Comparison of ENCODE assay signal across 8 mouse cellular contexts in genomic region chr2:143915600-143916135, GRCm38 (mm10). TPM values are rescaled to one million over a fixed set of nuclear protein-coding genes. Genes with fewer than 3 reads are reported as not detected.
DNase-seq lines count a peak whose midpoint lies in the region; ATAC-seq lines count a peak whose summit lies in the region.

No protein-coding gene starts in this region.

- 0 out of 2 replicates have a peak, but pooled peaks cover 4% of the 10 kb centered on the region for H3K4me1 ChIP-seq in intestine, embryonic 15.5 days (replicated peaks)
- H3K4me1 ChIP-seq in lung, embryonic 16.5 days (replicated peaks; ENCODE audit: control insufficient read depth, insufficient read depth, low read length): peaks cover 17% of the 10 kb centered on the region

- peak overlapping the region; percentile 73 for H3K9ac ChIP-seq in intestine, embryonic 15.5 days
- H3K9ac ChIP-seq in lung, embryonic 16.5 days (ENCODE audit: low read length): peak overlapping the region; percentile 97

- under 1% methylated on average over 32 of the region's 32 CpGs for WGBS in intestine, embryonic 15.5 days
- WGBS in lung, embryonic 16.5 days: 0% methylated on average over 32 of the region's 32 CpGs

- no peaks in the 10 kb centered on the region for H3K36me3 ChIP-seq in intestine, embryonic 15.5 days
- no peaks in the 10 kb centered on the region for H3K36me3 ChIP-seq in lung, embryonic 16.5 days (ENCODE audit: control insufficient read depth, insufficient read depth, low read length)

- no peaks in the 10 kb centered on the region for H3K27me3 ChIP-seq in intestine, embryonic 15.5 days (replicated peaks)
- H3K27me3 ChIP-seq in lung, embryonic 16.5 days (ENCODE audit: control insufficient read depth, insufficient read depth, low read depth, low read length): no peaks in the 10 kb centered on the region

- H3K4me3 ChIP-seq in intestine, embryonic 15.5 days (replicated peaks): peak overlapping the region; percentile 66
- H3K4me3 ChIP-seq in lung, embryonic 16.5 days (ENCODE audit: low read length): peak overlapping the region; percentile 97

- H3K27ac ChIP-seq in intestine, embryonic 15.5 days: peak overlapping the region; percentile 98
- peak overlapping the region; percentile 100 for H3K27ac ChIP-seq in lung, embryonic 16.5 days (ENCODE audit: low read length)

- peak overlapping the region; percentile 63 for H3K4me2 ChIP-seq in intestine, embryonic 15.5 days (replicated peaks)
- peak overlapping the region; percentile 78 for H3K4me2 ChIP-seq in lung, embryonic 16.5 days (ENCODE audit: low read depth, low read length)

- ATAC-seq in erythroid progenitor cell, adult 5-6 weeks (replicated peaks; ENCODE audit: low FRiP score, poor library complexity, severe bottlenecking): peak; percentile 65
- ATAC-seq in intestine, embryonic 15.5 days: peak; percentile 21
- ATAC-seq in lung, embryonic 16.5 days (ENCODE audit: low read depth): peak; percentile 23

- no peaks in the 10 kb centered on the region for H3K9me3 ChIP-seq in intestine, embryonic 15.5 days
- H3K9me3 ChIP-seq in lung, embryonic 16.5 days (ENCODE audit: control insufficient read depth, low read length): no peaks in the 10 kb centered on the region

- peak; percentile 73 for DNase-seq in adrenal gland, adult 8-10 months
- DNase-seq in adrenal gland, adult (ENCODE audit: inconsistent age in 2 of 2, low spot score in 1 of 2): no peak
- DNase-seq in right cerebral cortex, postnatal 14 days: peak; percentile 20
- no peak for DNase-seq in right cerebral cortex, postnatal 25 days
- peak; percentile 74 for DNase-seq in retina, postnatal 1 day

RNA-seq across cellular contexts. Expression of gene Dstn, which starts 0.5 kb away (rescaled TPM):
- total RNA-seq in adrenal gland, adult 8-10 months (2022): 100 to 1,000 TPM; 210 to 277 (median 238) TPM
- 103 and 108 TPM in 2 replicates for total RNA-seq in erythroid progenitor cell, adult 5-6 weeks (2015; ENCODE audit: low replicate concordance)
- 58.8 and 72.4 TPM in 2 replicates for total RNA-seq in erythroid progenitor cell, adult 5-6 weeks (2017; ENCODE audit: low replicate concordance)
- 674 and 711 TPM in 2 replicates for polyA plus RNA-seq in intestine, embryonic 15.5 days (2015; fragmentation: Nextera tagmentation; extraction: Ambion mirVana)
- polyA plus RNA-seq in lung, embryonic 16.5 days (2015; fragmentation: Nextera tagmentation; extraction: Ambion mirVana): 565 and 579 TPM in 2 replicates

RNA-seq across cellular contexts. Expression of gene Bfsp1, which starts 52.7 kb away (rescaled TPM):
- 1 to 10 TPM in 3 of 4 experiments, under 1 TPM in 1; 0.49 to 1.4 (median 1.1) TPM for total RNA-seq in adrenal gland, adult 8-10 months (2022)
- total RNA-seq in erythroid progenitor cell, adult 5-6 weeks (2015; ENCODE audit: low replicate concordance): not detected in 2 replicates
- not detected in 2 replicates for total RNA-seq in erythroid progenitor cell, adult 5-6 weeks (2017; ENCODE audit: low replicate concordance)
- 4.2 and 4.3 TPM in 2 replicates for polyA plus RNA-seq in intestine, embryonic 15.5 days (2015; fragmentation: Nextera tagmentation; extraction: Ambion mirVana)
- 1.6 and 2.2 TPM in 2 replicates for polyA plus RNA-seq in lung, embryonic 16.5 days (2015; fragmentation: Nextera tagmentation; extraction: Ambion mirVana)

Comparison
In these comparisons a context has a peak if more than half of its experiments do, and no peak if none do; other contexts are left out.
1. DNase-seq: peak in adrenal gland, adult 8-10 months (single experiment), right cerebral cortex, postnatal 14 days (single experiment) and retina, postnatal 1 day (single experiment); none in adrenal gland, adult (0 of 2) and right cerebral cortex, postnatal 25 days (single experiment).
2. Peak in every context shown above with its lines, with median percentiles within 50 percentile points of each other: ATAC-seq.